Mouse (Mus musculus) heart, adult 2 months (tissue): Measurements from ENCODE around the gene Il1r1. TPM values are rescaled to one million over a fixed set of nuclear protein-coding genes. Genes with fewer than 3 reads are reported as not detected.

ENCODE experiments used
- DNase-seq, 2 experiments: peaks; one replicate each; pipeline ENCODE4 v3.0.0; 2021
- H3K27ac ChIP-seq: fragments of 200-600 bp; 2 replicates; pipeline ENCODE4 v1.8.1; 2022
- H3K27me3 ChIP-seq: fragments of 200-500 bp; 2 replicates; pipeline ENCODE4 v1.6.1; 2012; ENCODE audit warnings: mild to moderate bottlenecking, low read length, inconsistent platforms, mixed read lengths; ENCODE audit not compliant: control insufficient read depth, insufficient read depth
- H3K36me3 ChIP-seq: fragments of 200-500 bp; 2 replicates; pipeline ENCODE4 v1.6.1; 2012; ENCODE audit warnings: low read length, inconsistent platforms; ENCODE audit not compliant: control insufficient read depth, insufficient read depth
- H3K4me1 ChIP-seq: fragments of 200-500 bp; 2 replicates; pipeline ENCODE4 v1.6.1; 2011; ENCODE audit warnings: low read length; ENCODE audit not compliant: control insufficient read depth, insufficient read depth
- H3K4me3 ChIP-seq: fragments of 200-600 bp; 2 replicates; pipeline ENCODE4 v1.8.1; 2022
- H3K79me2 ChIP-seq: fragments of 200-500 bp; replicated peaks from 2 replicates; pipeline ENCODE4 v1.6.1; 2012; ENCODE audit warnings: mild to moderate bottlenecking, inconsistent platforms, low read length, moderate library complexity, mixed read lengths; ENCODE audit not compliant: control insufficient read depth, insufficient read depth
- H3K9ac ChIP-seq: fragments of 200-500 bp; 2 replicates; pipeline ENCODE4 v1.6.1; 2012; ENCODE audit warnings: low read depth, mild to moderate bottlenecking, control low read depth, inconsistent platforms, low read length, mixed read lengths
- CTCF ChIP-seq: fragments of 200-600 bp; IDR thresholded peaks from 2 replicates; pipeline ENCODE4 v1.8.1; 2022; ENCODE audit warnings: antibody characterized with exemption, mild to moderate bottlenecking, moderate library complexity
- EP300 ChIP-seq: fragments of 200-500 bp; IDR thresholded peaks from 2 replicates; pipeline ENCODE4 v1.6.1; 2011; ENCODE audit warnings: low read depth, low read length, control low read depth; ENCODE audit not compliant: insufficient read depth
- POLR2A ChIP-seq: fragments of 200-500 bp; IDR thresholded peaks from 2 replicates; pipeline ENCODE4 v1.6.1; 2011; ENCODE audit warnings: mild to moderate bottlenecking, low read depth, low read length, control low read depth; ENCODE audit not compliant: insufficient read depth
- WGBS: fragments of 180-500 bp; shearing (Covaris S2); methylation state at CpG from one replicate; pipeline ENCODE4 v1.1.7; 2018; 5-methylcytosine and 5-hydroxymethylcytosine counted together
- intact Hi-C: fragments of 180-260 bp; cut with DNase I; formaldehyde crosslinking; loops from one replicate; pipeline ENCODE4 v1.15.1; 2025
- long read RNA-seq: library from polyadenylated mRNA; stranded (forward); transcript quantifications from one replicate; pipeline ENCODE4 v2.0.0, GENCODE M21; 2021
- polyA plus RNA-seq: library from polyadenylated mRNA; depleted of rRNA; stranded (reverse); fragments of >200 nt; gene quantifications from 2 replicates; pipeline ENCODE4 v1.2.3, GENCODE M21; 2012; rRNA removed
- total RNA-seq, 2 experiments: library from RNA; stranded (reverse); gene quantifications; 2 replicates each; pipeline ENCODE4 v1.2.3; 2021

The Il1r1 gene
- 1 to 10 TPM; 5.5 to 6.1 TPM for total RNA-seq
- 4.8 and 6.1 TPM in 2 replicates for polyA plus RNA-seq
- long read RNA-seq, partial matches to known transcripts: 0 of 2 reads
- long read RNA-seq, other reads (novel, unspliced or antisense): 2 of 2 reads

DNA sequence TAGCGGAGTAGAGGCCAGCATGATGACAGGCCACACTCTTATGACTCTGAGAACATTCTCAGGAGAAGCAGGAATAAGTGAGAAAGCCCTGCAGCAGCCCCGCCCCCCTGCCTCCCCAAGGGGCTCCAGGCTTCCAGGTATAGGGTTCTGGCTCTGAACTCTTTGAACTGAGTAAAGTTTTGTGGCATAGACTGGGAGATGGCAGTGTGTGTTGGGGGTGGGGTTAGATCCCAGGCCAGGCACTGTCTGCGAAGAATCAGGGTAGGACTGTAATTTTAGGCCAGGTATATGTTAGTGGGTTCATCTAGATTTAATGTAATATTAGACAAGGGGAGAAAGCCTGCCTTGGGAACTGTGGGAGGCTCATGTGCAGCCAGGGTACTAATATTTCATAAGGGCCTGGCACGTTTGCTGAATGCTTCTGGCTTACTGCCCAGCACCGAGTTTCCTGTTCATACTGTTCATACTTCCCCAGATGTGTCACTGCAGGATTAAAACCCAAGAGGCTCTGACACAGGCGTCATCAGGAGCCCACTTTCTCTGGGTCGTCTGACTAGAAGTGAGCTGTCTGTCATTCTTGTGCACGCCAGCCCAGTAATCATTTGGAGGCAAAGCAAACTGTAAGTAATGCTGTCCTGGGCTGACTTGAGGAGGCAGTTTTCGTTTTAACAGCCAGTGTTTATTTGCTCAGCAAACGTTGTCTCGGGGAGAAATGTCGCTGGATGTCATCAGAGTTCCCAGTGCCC lies at the start of gene Il1r1:
Il1r1 (plus strand) TSS at position 542 of the 746 bp plus-strand sequence.
- peaks cover 14% of the 10 kb centered on the region for H3K4me1 ChIP-seq
- intact Hi-C loops: loop anchor here (5.0 to 10.0 kb wide), 3 partner anchors 43 to 153 kb away; no protein-coding TSS in a partner anchor
- H3K27me3 ChIP-seq: no peaks in the 10 kb centered on the region
- no peaks in the 10 kb centered on the region for H3K36me3 ChIP-seq
- WGBS: 15% methylated on average over 12 of the region's 12 CpGs
- peak; percentile 84 to 88 for DNase-seq
- no peaks in the 10 kb centered on the region for H3K79me2 ChIP-seq
- peak within 1 kb of the TSS; percentile 57 for H3K27ac ChIP-seq
- 0 out of 2 replicates have a peak, but pooled peaks have one; percentile 47 for TF ChIP-seq EP300
- no peak for TF ChIP-seq POLR2A
- peak within 1 kb of the TSS; percentile 45 for H3K9ac ChIP-seq
- peak within 1 kb of the TSS; percentile 45 for H3K4me3 ChIP-seq

DNA sequence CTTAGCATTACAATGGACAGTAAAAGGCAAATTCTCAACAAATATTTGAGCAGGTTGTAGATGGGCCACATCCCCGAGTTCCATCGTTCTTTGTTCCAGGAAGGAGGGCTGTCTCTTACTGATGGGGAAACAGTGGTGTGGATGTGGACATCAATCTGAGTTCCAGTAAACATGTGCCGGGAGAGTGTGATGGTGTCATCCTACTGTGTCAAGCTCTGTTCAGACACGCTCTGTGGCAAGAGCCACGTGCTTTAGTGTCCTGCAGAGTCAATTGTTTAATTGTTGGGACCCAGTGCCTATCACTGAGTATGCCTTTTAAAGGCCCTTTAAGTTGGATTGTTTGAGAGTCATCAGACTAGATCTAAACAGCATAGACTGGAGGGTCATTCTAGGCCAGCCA lies 49.8 kb upstream of the Il1r1 start:
- H3K4me1 ChIP-seq: peaks cover 4% of the 10 kb centered on the region
- intact Hi-C loops: loop anchor here (10.0 kb wide), 1 partner anchor 50 kb away; the partner anchor contains the start of gene Il1r1
- H3K4me3 ChIP-seq: no peak overlapping the region
- TF ChIP-seq POLR2A (no peak), EP300 (no peak), CTCF (no peak)
- no peak overlapping the region for H3K9ac ChIP-seq
- H3K27me3 ChIP-seq: 0 out of 2 replicates have a peak, but pooled peaks cover 3% of the 10 kb centered on the region
- H3K27ac ChIP-seq: no peak overlapping the region
- no peaks in the 10 kb centered on the region for H3K36me3 ChIP-seq
- no peaks in the 10 kb centered on the region for H3K79me2 ChIP-seq
- 95% methylated on average over 5 of the region's 5 CpGs for WGBS
- DNase-seq: no peak

DNA sequence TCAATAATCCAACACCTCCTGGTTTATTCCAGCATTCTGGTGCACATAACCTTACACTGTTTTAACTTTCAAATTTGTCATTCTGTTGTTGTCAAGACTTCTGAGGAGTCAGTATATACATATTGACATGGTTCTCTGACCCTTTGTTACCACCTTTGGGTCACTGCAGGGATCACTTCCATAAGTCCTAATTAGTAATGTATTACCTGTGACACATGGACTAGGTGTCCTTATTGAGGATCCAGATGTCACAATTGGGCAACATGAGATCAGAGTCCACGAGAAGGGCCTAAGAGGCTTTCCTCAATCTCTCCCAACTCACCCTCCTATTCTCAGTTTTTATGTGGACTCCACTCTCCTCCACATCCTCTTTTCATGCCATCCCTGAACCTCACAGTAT lies 49.1 kb upstream of the Il1r1 start:
- no peak overlapping the region for H3K4me3 ChIP-seq
- intact Hi-C loops: loop anchor here (10.0 kb wide), 1 partner anchor 49 kb away; the partner anchor contains the start of gene Il1r1

GRCm38 (mm10) chr1:40179031-40179430 lies 45.8 kb upstream of the Il1r1 start:
- peak overlapping the region; percentile 10; the same call in 1 of the 2 replicates for H3K27ac ChIP-seq
- no peak overlapping the region for H3K4me3 ChIP-seq
- peaks cover 11% of the 10 kb centered on the region for H3K4me1 ChIP-seq
- H3K27me3 ChIP-seq: 0 out of 2 replicates have a peak, but pooled peaks cover 3% of the 10 kb centered on the region
- intact Hi-C loops: loop anchor here (2.0 to 10.0 kb wide), 2 partner anchors 46 to 62 kb away; partner anchors contain the start of gene Il1r1
- WGBS: 67% methylated on average over 4 of the region's 4 CpGs
- no peak overlapping the region for H3K9ac ChIP-seq
- no peak for DNase-seq
- no peaks in the 10 kb centered on the region for H3K79me2 ChIP-seq
- peaks cover 4% of the 10 kb centered on the region; the same call in 1 of the 2 replicates for H3K36me3 ChIP-seq
- TF ChIP-seq POLR2A (no peak), CTCF (no peak), EP300 (no peak)

More for the DNA sequence above, 49.1 kb upstream of the Il1r1 start:
- H3K27ac ChIP-seq: no peak overlapping the region
- H3K79me2 ChIP-seq: no peaks in the 10 kb centered on the region
- no peaks in the 10 kb centered on the region for H3K36me3 ChIP-seq
- TF ChIP-seq EP300 (no peak), POLR2A (no peak), CTCF (no peak)
- 0 out of 2 replicates have a peak, but pooled peaks cover 3% of the 10 kb centered on the region for H3K27me3 ChIP-seq
- H3K4me1 ChIP-seq: peaks cover 9% of the 10 kb centered on the region
- H3K9ac ChIP-seq: no peak overlapping the region
- 100% methylated on average over 1 of the region's 1 CpGs for WGBS
- DNase-seq: no peak

DNA sequence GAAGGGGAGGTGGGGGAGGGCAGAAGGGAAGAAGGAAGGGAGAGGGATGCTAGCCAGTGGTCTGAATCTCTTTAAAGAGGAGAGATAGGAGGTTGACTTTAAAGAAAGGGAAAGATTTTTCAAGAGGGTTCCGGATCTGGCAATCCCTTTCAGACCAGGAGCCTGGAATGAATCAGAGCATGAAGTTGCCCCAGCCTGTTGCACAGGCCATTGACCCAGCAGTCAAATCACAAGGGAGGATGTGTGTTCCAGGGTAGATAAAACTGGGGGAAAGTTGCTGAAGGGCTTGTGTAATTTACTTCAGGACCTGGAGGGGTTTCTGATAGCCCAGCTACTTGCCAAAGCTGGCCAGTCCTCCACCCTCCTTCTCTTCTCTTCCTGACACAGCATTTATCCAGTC lies 45.4 kb upstream of the Il1r1 start:
- DNase-seq: peak in 1 of 2 experiments; percentile 53

More for the DNA sequence above, 45.4 kb upstream of the Il1r1 start:
- Histone ChIP-seq H3K9ac (no peak overlapping the region), H3K4me3 (no peak overlapping the region), H3K27me3 (peaks cover 3% of the 10 kb centered on the region; the same call in 1 of the 2 replicates), H3K27ac (peak overlapping the region; percentile 10; the same call in 1 of the 2 replicates), H3K36me3 (peaks cover 4% of the 10 kb centered on the region; the same call in 1 of the 2 replicates), H3K4me1 (peaks cover 11% of the 10 kb centered on the region), H3K79me2 (no peaks in the 10 kb centered on the region)
- no peak for TF ChIP-seq EP300
- no peak for TF ChIP-seq CTCF
- TF ChIP-seq POLR2A: no peak
- WGBS: 37% methylated on average over 1 of the region's 1 CpGs
- intact Hi-C loops: loop anchor here (2.0 to 10.0 kb wide), 2 partner anchors 45 to 63 kb away; partner anchors contain the start of gene Il1r1
